31 mouse cellular contexts compared by ENCODE assay signal in the genomic region with DNA sequence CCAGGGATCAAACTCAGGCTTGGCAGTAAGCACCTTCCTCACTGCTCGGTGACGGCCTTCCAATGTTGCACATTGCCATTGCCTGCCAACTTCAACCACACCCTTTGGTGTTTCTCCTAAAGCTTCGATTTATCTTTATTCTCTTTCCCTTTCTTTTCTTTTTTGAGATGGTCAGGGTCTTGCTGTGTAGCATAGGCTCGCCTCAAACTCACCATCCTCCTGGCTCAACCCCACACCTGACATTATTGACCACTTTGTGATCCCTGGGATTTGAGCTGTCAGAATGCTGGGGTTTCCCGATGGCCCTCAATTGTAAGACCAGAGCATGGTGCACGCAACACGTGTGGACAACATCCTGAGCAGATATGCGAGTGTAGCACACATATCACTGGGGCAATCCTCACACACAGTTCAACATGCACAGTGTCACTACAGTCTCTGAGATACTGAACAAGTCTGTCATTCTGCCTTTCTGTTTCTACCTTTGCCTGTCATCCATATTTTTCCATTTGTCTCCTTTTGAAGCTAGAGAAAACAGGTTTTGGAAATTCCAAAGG. TPM values are rescaled to one million over a fixed set of nuclear protein-coding genes. Genes with fewer than 3 reads are reported as not detected.
A peak's percentile ranks its signal among the peaks of the same experiment; 100 is the strongest.
DNase-seq lines count a peak whose midpoint lies in the region; ATAC-seq lines count a peak whose summit lies in the region.
"Had no signal": no experiment of that assay in that cellular context is flagged by ENCODE, and none has a peak within 500 bp of the region (broad histone marks: within the 10 kb centered on the region; RNA-seq: fewer than 3 reads in every experiment).

No protein-coding gene starts in this region.

- H3K36me3 ChIP-seq in hindbrain, embryonic 15.5 days, result no peaks in the 10 kb centered on the region
- H3K36me3 ChIP-seq in hindbrain, embryonic 13.5 days, result no peaks in the 10 kb centered on the region
- H3K36me3 ChIP-seq in neural tube, embryonic 13.5 days, result no peaks in the 10 kb centered on the region
- no peaks in the 10 kb centered on the region for H3K36me3 ChIP-seq in neural tube, embryonic 15.5 days
- H3K36me3 ChIP-seq: embryonic facial prominence, embryonic 15.5 days; G1E; liver, embryonic 13.5 days; midbrain, embryonic 12.5 days had no signal

- DNase-seq in cerebellum, adult 9-11 months, result peak; percentile 56
- no peak for DNase-seq in cerebellum, postnatal 4 days (ENCODE audit: low spot score in 2 of 2)
- no peak for DNase-seq in gastrocnemius, postnatal 4 days (ENCODE audit: low spot score in 2 of 2)
- DNase-seq: adrenal gland, postnatal 36 days; B cell, adult 2 months; gastrocnemius, postnatal 10 days; heart, adult 11 months; heart, postnatal 10 days; kidney, postnatal 25 days; liver, embryonic 13.5 days; lung, adult 2 months; lung, postnatal 14 days; thymus, postnatal 14 days had no signal

- peaks cover 60% of the 10 kb centered on the region for H3K4me1 ChIP-seq in hindbrain, embryonic 15.5 days (replicated peaks)
- peaks cover 70% of the 10 kb centered on the region for H3K4me1 ChIP-seq in hindbrain, embryonic 13.5 days (replicated peaks)
- peaks cover 72% of the 10 kb centered on the region for H3K4me1 ChIP-seq in neural tube, embryonic 13.5 days (replicated peaks)
- peaks cover 72% of the 10 kb centered on the region for H3K4me1 ChIP-seq in neural tube, embryonic 15.5 days

- ATAC-seq in hindbrain, embryonic 15.5 days (ENCODE audit: low FRiP score, low read depth), result no peak
- no peak for ATAC-seq in hindbrain, embryonic 13.5 days (ENCODE audit: low FRiP score)
- no peak for ATAC-seq in neural tube, embryonic 13.5 days (ENCODE audit: low read depth)
- ATAC-seq in neural tube, embryonic 15.5 days (ENCODE audit: low FRiP score), result no peak
- ATAC-seq: intestine, postnatal 0 days; Patski had no signal

- no peak overlapping the region for H3K4me3 ChIP-seq in hindbrain, embryonic 15.5 days
- no peak overlapping the region for H3K4me3 ChIP-seq in hindbrain, embryonic 13.5 days
- no peak overlapping the region for H3K4me3 ChIP-seq in neural tube, embryonic 13.5 days
- H3K4me3 ChIP-seq in neural tube, embryonic 15.5 days (replicated peaks), result no peak overlapping the region
- H3K4me3 ChIP-seq: embryonic facial prominence, embryonic 15.5 days; liver, embryonic 13.5 days; midbrain, embryonic 12.5 days had no signal

- H3K27ac ChIP-seq in hindbrain, embryonic 15.5 days (replicated peaks), result peak overlapping the region; percentile 61; the same call in 1 of the 2 replicates
- no peak overlapping the region for H3K27ac ChIP-seq in hindbrain, embryonic 13.5 days
- H3K27ac ChIP-seq in neural tube, embryonic 13.5 days (replicated peaks), result peak overlapping the region; percentile 80; the same call in 1 of the 2 replicates
- H3K27ac ChIP-seq in neural tube, embryonic 15.5 days (replicated peaks), result no peak overlapping the region
- H3K27ac ChIP-seq: embryonic facial prominence, embryonic 15.5 days; liver, embryonic 13.5 days had no signal

- no peaks in the 10 kb centered on the region for H3K27me3 ChIP-seq in hindbrain, embryonic 15.5 days
- H3K27me3 ChIP-seq in hindbrain, embryonic 13.5 days, result peaks cover 30% of the 10 kb centered on the region
- H3K27me3 ChIP-seq in neural tube, embryonic 13.5 days, result peaks cover 29% of the 10 kb centered on the region
- H3K27me3 ChIP-seq in neural tube, embryonic 15.5 days (replicated peaks), result peaks cover 13% of the 10 kb centered on the region; the same call in 1 of the 2 replicates

- H3K9ac ChIP-seq in hindbrain, embryonic 15.5 days, result no peak overlapping the region
- H3K9ac ChIP-seq in hindbrain, embryonic 13.5 days, result no peak overlapping the region
- H3K9ac ChIP-seq in neural tube, embryonic 13.5 days, result no peak overlapping the region
- no peak overlapping the region for H3K9ac ChIP-seq in neural tube, embryonic 15.5 days (replicated peaks)
- H3K9ac ChIP-seq: embryonic facial prominence, embryonic 15.5 days; liver, embryonic 13.5 days; midbrain, embryonic 12.5 days had no signal

- no peak overlapping the region for H3K4me2 ChIP-seq in hindbrain, embryonic 15.5 days
- no peak overlapping the region for H3K4me2 ChIP-seq in hindbrain, embryonic 13.5 days
- H3K4me2 ChIP-seq in neural tube, embryonic 13.5 days, result no peak overlapping the region
- H3K4me2 ChIP-seq in neural tube, embryonic 15.5 days, result no peak overlapping the region
- H3K4me2 ChIP-seq: embryonic facial prominence, embryonic 15.5 days; heart, embryonic 11.5 days; liver, embryonic 13.5 days had no signal

- 87% methylated on average over 8 of the region's 8 CpGs for WGBS in hindbrain, embryonic 15.5 days
- 89% methylated on average over 8 of the region's 8 CpGs for WGBS in hindbrain, embryonic 13.5 days
- 89% methylated on average over 8 of the region's 8 CpGs for WGBS in neural tube, embryonic 13.5 days
- WGBS in neural tube, embryonic 15.5 days, result 89% methylated on average over 8 of the region's 8 CpGs

- H3K9me3 ChIP-seq in hindbrain, embryonic 15.5 days, result no peaks in the 10 kb centered on the region
- no peaks in the 10 kb centered on the region for H3K9me3 ChIP-seq in hindbrain, embryonic 13.5 days
- no peaks in the 10 kb centered on the region for H3K9me3 ChIP-seq in neural tube, embryonic 13.5 days
- H3K9me3 ChIP-seq in neural tube, embryonic 15.5 days (replicated peaks), result no peaks in the 10 kb centered on the region
- H3K9me3 ChIP-seq: embryonic facial prominence, embryonic 15.5 days; G1E; liver, embryonic 13.5 days; midbrain, embryonic 12.5 days had no signal

RNA-seq across cellular contexts. Expression of a gene that starts 6.6 kb away (rescaled TPM):
- polyA plus RNA-seq in hindbrain, embryonic 15.5 days (2015; fragmentation: Nextera tagmentation; extraction: Ambion mirVana), result 24.8 and 33.9 TPM in 2 replicates
- 6.5 and 6.9 TPM in 2 replicates for polyA plus RNA-seq in hindbrain, embryonic 13.5 days (2015; fragmentation: Nextera tagmentation; extraction: Ambion mirVana)
- polyA plus RNA-seq in neural tube, embryonic 13.5 days (2015; fragmentation: Nextera tagmentation; extraction: Ambion mirVana), result 12.2 and 17.5 TPM in 2 replicates
- polyA plus RNA-seq in neural tube, embryonic 15.5 days (2015; fragmentation: Nextera tagmentation; extraction: Ambion mirVana), result 10.3 and 21.6 TPM in 2 replicates
- under 1 TPM; 0.76 to 0.78 TPM for total RNA-seq in gastrocnemius, postnatal 4 days (2021)
- total RNA-seq: CH12.LX; megakaryocyte progenitor cell, adult 5-6 weeks; monocyte, adult 5-6 weeks had no signal
- polyA plus RNA-seq: G1E had no signal

RNA-seq across cellular contexts. Expression of a gene that starts 10.2 kb away (rescaled TPM):
- polyA plus RNA-seq in hindbrain, embryonic 15.5 days (2015; fragmentation: Nextera tagmentation; extraction: Ambion mirVana), result 77.2 and 95.2 TPM in 2 replicates
- polyA plus RNA-seq in hindbrain, embryonic 13.5 days (2015; fragmentation: Nextera tagmentation; extraction: Ambion mirVana), result 18.7 and 20.8 TPM in 2 replicates
- 21.1 and 21.6 TPM in 2 replicates for polyA plus RNA-seq in neural tube, embryonic 13.5 days (2015; fragmentation: Nextera tagmentation; extraction: Ambion mirVana)
- 110 and 122 TPM in 2 replicates for polyA plus RNA-seq in neural tube, embryonic 15.5 days (2015; fragmentation: Nextera tagmentation; extraction: Ambion mirVana)
- under 1 TPM in 1 of 2 experiments, not detected in 1; 0.20 TPM for total RNA-seq in gastrocnemius, postnatal 4 days (2021)
- total RNA-seq: CH12.LX; G1E; heart, postnatal 10 days; megakaryocyte progenitor cell, adult 5-6 weeks; monocyte, adult 5-6 weeks had no signal
- polyA plus RNA-seq: G1E; kidney, embryonic 14.5 days; liver, embryonic 13.5 days; lung, adult 2 months; Patski had no signal

RNA-seq across cellular contexts. Expression of a gene that starts 27.6 kb away (rescaled TPM):
- not detected in 2 replicates for polyA plus RNA-seq in hindbrain, embryonic 15.5 days (2015; fragmentation: Nextera tagmentation; extraction: Ambion mirVana)
- polyA plus RNA-seq in hindbrain, embryonic 13.5 days (2015; fragmentation: Nextera tagmentation; extraction: Ambion mirVana), result not detected in 2 replicates
- polyA plus RNA-seq in neural tube, embryonic 13.5 days (2015; fragmentation: Nextera tagmentation; extraction: Ambion mirVana), result not detected in 2 replicates
- not detected in 2 replicates for polyA plus RNA-seq in neural tube, embryonic 15.5 days (2015; fragmentation: Nextera tagmentation; extraction: Ambion mirVana)
- not detected for total RNA-seq in gastrocnemius, postnatal 4 days (2021)
- total RNA-seq: adrenal gland, adult 18-20 months; adrenal gland, postnatal 36 days; CH12.LX; gastrocnemius, postnatal 10 days; heart, postnatal 10 days; left cerebral cortex, postnatal 36 days; megakaryocyte progenitor cell, adult 5-6 weeks; monocyte, adult 5-6 weeks had no signal
- polyA plus RNA-seq: embryonic facial prominence, embryonic 15.5 days; G1E; heart, embryonic 11.5 days; intestine, postnatal 0 days; kidney, embryonic 14.5 days; limb, embryonic 14.5 days; liver, embryonic 13.5 days; lung, adult 2 months; midbrain, embryonic 12.5 days; Patski; stomach, embryonic 14.5 days had no signal

RNA-seq across cellular contexts. Expression of a gene that starts 32.9 kb away (rescaled TPM):
- polyA plus RNA-seq in hindbrain, embryonic 15.5 days (2015; fragmentation: Nextera tagmentation; extraction: Ambion mirVana), result 95.7 and 98.3 TPM in 2 replicates
- 50.4 and 54.0 TPM in 2 replicates for polyA plus RNA-seq in hindbrain, embryonic 13.5 days (2015; fragmentation: Nextera tagmentation; extraction: Ambion mirVana)
- polyA plus RNA-seq in neural tube, embryonic 13.5 days (2015; fragmentation: Nextera tagmentation; extraction: Ambion mirVana), result 69.2 and 80.8 TPM in 2 replicates
- polyA plus RNA-seq in neural tube, embryonic 15.5 days (2015; fragmentation: Nextera tagmentation; extraction: Ambion mirVana), result 112 and 137 TPM in 2 replicates
- total RNA-seq in gastrocnemius, postnatal 4 days (2021), result 10 to 100 TPM; 27.8 to 28.0 TPM

RNA-seq across cellular contexts. Expression of a gene that starts 55.0 kb away (rescaled TPM):
- polyA plus RNA-seq in hindbrain, embryonic 15.5 days (2015; fragmentation: Nextera tagmentation; extraction: Ambion mirVana), result 0.17 and 0.26 TPM in 2 replicates
- polyA plus RNA-seq in hindbrain, embryonic 13.5 days (2015; fragmentation: Nextera tagmentation; extraction: Ambion mirVana), result 0.08 and 0.14 TPM in 2 replicates
- 0.06 and 0.07 TPM in 2 replicates for polyA plus RNA-seq in neural tube, embryonic 13.5 days (2015; fragmentation: Nextera tagmentation; extraction: Ambion mirVana)
- polyA plus RNA-seq in neural tube, embryonic 15.5 days (2015; fragmentation: Nextera tagmentation; extraction: Ambion mirVana), result 0.22 and 1.4 TPM in 2 replicates
- under 1 TPM; 0.07 to 0.08 TPM for total RNA-seq in gastrocnemius, postnatal 4 days (2021)
- total RNA-seq: adrenal gland, postnatal 36 days; CH12.LX; G1E; heart, postnatal 10 days; megakaryocyte progenitor cell, adult 5-6 weeks had no signal
- polyA plus RNA-seq: embryonic facial prominence, embryonic 15.5 days; G1E; Patski had no signal

Comparison
In these comparisons a context has a peak if more than half of its experiments do, and no peak if none do; other contexts are left out.
1. H3K27ac ChIP-seq: peak in hindbrain, embryonic 15.5 days (single experiment) and neural tube, embryonic 13.5 days (single experiment); none in hindbrain, embryonic 13.5 days (single experiment) and neural tube, embryonic 15.5 days (single experiment).